Mouse (Mus musculus) kidney, adult 8-10 months (tissue): Measurements from ENCODE around the gene Hipk2.

Experiments
- DNase-seq, 2 experiments: peaks; one replicate each; pipeline ENCODE4 v3.0.0; 2022

The Hipk2 gene

DNA sequence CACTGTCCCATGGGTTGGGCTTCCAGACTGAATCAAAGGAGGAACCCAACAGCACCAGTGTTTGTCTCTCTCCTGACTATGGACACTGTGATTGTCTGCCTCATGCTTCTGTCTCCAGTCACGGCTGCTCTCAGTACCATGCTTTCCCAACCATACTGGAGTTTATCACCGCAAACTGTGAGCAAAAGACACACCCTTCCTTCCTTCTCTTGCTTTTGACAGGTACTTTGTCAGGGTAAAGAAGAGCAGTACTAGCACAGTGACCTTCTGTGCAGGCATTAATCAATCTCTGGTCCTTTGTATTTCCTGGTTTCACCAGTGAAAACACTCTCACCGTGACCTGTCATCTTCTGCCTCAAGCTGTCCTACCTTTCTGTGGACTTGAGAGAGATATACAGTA is 25.7 kb upstream of the Hipk2 start:
- DNase-seq = no peak

DNA sequence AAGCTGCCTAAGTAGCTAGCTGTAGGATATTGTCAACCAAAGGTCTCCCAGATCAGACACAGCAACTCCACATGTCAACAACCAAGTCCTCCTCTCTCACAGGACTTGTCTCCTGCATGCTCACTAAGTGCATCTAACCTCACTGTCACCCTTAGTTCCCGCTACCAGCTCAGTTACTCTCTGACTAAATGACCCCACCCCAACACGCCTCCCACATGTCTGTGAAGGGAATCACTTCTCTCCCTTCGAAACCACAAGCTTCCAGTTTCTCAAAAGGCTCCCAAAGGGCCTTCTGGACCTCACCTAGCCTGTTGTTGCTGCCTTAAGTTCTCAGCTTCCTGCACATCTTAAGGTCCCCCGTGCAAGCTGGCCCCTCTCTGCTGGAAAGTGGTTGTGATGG is 25.2 kb upstream of the Hipk2 start:
- DNase-seq = no peak

GRCm38 (mm10) chr6:38900479-38901126 is 24.6 kb upstream of the Hipk2 start:
- DNase-seq = no peak

DNA sequence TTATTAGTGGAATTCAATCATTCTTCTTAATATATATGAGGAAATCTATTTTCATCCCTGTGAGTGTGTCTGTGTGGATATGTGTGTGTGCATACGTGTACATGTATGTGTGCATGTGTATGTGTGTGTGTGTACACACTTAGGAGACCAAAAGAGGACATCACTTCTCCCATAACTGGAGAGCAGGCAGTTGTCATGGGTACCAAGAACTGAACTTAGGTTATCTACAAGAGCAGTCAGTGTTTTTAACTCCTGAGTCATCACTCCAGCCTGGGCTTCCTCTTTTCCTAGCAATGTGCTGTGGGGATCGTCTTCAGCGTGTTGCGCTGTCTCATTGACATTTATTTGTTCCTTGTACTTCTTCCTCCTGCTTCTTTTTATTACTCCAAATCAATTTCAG is 24.1 kb upstream of the Hipk2 start:
- no peak for DNase-seq

DNA sequence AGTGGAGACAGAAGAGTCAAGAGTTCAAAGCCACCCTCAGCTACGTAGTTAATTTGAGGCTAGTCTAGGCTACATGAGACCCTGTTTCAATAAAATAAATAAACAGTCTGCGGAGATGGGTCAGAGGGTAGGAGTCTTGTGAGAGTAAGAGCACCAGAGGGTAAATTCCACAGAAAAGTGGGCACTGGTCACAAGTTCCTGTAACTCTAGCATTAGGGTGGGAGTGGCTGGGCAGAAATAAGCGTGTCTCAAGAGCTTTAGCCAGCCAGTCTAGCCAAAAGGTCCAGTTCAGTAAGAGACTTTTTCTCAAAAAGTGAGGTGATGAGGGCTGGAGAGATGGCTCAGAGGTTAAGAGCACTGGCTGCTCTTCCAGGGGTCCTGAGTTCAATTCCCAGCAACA is 17.6 kb upstream of the Hipk2 start:
- no peak for DNase-seq

DNA sequence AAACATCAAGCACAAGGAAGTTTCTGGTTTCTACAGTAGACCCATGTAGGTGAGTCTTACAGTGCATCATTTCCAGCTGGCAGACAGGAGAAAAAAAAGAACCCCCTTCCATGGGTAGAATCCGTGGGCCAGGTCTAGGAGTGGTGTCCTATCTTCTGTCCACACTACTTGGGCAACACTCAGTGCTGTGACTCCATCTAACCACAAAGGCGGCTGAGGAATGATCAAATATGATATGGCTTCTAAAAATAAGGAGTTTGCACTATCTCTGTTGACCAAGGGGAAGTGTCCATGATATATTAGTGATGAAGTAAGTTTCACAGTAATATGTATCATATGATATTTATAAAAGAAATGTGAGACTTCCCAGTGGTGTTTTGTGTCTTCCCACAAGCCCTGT is 16.1 kb upstream of the Hipk2 start:
- DNase-seq = no peak

DNA sequence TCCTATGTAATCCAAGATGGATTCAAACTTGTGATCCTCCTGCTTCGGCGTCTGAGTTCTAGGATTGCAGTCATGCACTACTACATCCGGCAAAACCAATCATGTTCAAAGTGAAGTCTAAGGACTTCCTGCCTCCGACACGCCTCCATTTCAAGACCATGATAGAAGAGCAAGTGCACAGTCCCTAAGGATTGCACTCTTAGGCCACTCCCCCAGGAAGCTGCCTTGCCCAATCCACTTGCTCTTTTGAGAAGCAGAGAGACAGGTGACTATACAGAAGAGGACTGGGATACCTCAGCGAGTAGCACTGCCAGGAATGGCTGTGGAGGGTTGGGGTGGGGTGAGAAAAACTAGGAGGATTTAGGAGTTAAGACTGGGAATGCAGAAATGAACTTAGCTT is 13.2 kb upstream of the Hipk2 start:
- DNase-seq = no peak

DNA sequence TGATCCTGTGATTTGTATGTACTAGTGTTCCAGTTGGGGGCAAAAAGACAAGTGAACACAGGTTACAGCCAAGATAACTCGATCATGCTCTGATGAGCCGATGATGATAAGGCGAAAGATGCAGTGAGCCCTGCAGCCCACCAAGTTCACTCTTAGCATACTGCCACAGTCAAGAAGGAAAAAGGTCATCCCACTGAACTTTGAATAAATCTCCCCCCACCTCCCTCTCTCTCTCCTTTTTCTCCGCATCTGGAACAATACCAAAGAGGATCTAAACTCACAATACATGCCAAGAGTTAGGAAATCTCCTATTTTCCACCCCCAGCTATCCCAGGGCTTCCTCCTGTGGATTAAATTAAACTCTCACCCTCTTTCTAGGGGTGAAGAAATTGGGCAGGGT is 11.5 kb upstream of the Hipk2 start:
- DNase-seq = no peak

DNA sequence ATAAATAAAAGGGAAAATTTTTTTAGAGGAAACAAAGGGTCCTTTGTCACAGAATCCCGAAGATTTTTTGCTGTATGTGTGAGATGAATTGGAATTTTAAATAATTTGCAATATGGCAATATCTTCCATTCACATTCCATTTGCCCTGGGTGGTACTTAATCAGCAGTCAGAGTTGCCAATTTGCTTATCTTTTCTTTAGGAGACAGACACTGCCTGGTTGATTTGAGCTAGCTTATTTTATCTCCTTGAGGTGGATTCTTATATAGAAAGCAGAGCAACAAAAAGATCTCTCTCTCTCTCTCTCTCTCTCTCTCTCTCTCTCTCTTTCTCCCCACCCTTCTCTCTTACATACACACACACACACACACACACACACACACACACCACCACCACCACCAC is 9.2 kb upstream of the Hipk2 start:
- no peak for DNase-seq

DNA sequence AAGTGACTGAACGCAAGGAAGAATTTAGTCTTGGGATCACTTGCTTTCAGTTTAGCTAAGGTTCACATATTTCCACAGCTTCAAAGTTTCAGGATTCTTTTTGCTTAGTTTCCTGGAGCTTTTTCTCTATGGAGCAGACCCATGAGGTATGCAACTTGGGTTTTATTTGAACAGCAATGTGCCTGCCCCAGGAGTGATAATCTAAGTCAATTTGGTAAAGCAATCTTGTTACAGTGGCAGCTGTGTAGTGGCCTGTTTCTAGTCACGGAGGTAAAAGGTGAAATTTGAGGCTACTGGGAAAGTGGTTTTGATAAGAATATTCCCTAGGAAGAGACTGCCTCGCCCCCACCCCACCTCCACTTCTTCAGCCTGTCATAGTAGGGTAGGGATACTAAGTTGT is 8.5 kb upstream of the Hipk2 start:
- DNase-seq = no peak

DNA sequence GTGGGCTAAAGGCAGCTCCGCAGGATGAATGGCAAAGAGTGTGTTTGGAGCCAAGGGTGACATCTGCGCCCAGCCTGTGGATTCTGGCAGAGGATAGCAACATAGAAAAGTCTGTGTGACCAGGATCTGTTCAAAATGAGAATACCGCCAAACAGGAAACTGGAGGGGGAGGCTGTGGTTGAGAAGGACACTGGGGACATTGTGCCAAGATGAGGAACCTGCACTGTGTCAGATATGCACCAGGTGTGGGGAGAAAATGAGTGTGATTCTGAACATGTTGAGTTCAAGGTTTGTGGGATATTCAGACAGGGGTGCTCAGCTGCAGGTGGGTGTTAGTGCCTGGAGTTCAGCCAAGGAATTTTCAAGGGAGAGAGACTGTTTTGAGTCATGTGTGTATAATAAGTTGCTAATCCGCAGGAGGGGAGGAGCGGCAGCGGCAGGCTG is 6.8 kb upstream of the Hipk2 start:
- DNase-seq = no peak

GRCm38 (mm10) chr6:38881975-38882374 is 6.0 kb upstream of the Hipk2 start:
- no peak for DNase-seq

GRCm38 (mm10) chr6:38881468-38881867 is 5.5 kb upstream of the Hipk2 start:
- DNase-seq = peak in 1 of 2 experiments; percentile 38

- DNase-seq = no peak
These were observed 1.7 kb upstream of the Hipk2 start for GRCm38 (mm10) chr6:38877674-38878073.

DNA sequence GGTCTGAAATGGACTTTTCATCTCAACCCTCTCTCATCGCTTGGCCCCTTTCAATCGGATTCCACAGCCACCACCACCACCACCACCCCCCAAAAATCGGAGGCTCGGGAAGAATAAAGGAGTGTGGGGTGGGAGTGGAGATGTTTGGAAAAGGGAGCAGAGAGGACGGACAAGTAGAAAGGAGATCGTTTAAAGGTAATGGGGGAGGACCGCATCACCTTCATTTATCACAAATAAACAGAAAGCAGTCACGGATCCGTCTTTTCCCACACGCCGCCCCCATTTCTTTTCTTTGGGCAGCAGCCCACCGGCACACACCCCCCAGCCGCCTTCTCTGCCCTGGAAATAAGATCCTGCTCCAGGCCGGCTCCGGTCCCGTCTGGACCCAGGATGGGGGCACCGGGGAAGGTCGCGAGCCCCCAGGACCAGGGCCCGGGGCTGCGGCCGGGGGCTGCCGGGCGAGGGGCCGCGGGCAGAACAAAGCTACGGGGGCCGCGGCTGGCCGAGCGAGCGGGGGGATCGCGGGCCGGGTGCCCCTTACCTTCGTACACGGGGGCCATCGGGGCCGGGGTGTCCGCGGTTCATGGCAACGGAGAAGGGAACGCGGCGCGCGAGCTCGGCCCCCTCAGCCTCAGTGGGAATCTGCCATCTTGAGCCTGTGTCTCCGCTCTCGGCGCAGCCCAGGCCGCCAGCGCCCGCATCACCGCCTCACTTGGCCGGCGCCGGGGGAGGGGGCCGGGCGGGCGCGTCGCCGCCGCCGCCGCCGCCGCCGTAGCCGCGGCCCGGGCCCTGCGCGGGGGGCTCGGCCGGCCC is 501 bp downstream of the Hipk2 start, which contains the start of gene Tbxas1:
Gene Tbxas1 (plus strand): TSS at position 147 of the 813 bp plus-strand sequence.
- DNase-seq = peak; percentile 31

DNA sequence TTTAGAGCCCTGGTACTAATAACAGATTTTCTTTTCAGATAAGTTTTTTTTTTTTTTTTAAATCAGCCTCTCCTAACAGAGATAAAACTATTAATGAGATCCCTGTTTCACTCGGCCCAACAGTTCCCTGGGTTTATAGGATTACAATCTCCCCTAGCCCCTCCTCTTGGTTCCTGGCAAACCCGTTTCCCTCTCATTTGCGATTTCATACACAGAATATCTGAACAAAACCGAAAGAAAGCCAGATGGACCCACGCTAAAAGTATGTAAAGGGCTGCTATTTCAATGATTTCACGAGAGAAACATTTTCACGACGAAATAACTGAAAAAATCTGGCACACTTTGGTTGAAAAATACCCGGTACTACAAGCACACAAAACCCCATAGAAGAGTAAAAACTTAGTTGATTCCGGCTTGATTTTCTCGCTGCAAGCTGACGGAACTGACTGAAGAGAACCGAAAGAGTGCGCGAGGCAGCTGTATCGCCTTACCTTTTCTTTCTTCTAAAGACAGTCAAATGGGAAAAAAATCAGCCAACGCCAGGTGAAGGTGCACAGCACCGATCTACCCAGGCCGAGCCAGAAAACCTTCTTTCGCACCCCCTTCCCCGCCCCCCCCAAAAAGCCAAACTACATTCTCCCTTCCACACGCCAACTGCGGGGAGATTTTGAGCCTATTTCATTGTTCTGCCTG is 1.3 kb downstream of the Hipk2 start:
- no peak for DNase-seq

- DNase-seq = peak; percentile 68 to 80
These were observed 1.9 kb downstream of the Hipk2 start for GRCm38 (mm10) chr6:38874035-38874434.

DNA sequence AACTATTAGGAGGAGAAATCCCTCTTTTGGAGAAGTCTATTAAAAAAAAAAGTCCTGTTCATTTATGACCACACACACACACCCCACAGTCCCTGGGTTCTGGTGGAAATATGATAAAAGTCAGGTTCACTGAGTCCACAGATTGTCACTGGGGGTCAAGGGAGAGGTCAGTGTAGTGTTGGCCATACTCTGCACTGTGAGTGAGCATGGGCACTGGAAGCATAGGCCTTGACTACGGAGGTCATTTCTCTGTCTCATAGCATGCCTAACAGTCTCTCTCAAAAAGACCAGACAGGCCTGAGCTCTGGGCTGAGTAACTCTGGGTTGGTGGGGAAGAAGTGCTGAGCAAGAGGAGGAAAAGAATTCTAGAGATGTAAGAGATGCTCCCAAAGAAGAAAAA is 2.6 kb downstream of the Hipk2 start:
- no peak for DNase-seq

GRCm38 (mm10) chr6:38871051-38871450 is 4.9 kb downstream of the Hipk2 start:
- no peak for DNase-seq

DNA sequence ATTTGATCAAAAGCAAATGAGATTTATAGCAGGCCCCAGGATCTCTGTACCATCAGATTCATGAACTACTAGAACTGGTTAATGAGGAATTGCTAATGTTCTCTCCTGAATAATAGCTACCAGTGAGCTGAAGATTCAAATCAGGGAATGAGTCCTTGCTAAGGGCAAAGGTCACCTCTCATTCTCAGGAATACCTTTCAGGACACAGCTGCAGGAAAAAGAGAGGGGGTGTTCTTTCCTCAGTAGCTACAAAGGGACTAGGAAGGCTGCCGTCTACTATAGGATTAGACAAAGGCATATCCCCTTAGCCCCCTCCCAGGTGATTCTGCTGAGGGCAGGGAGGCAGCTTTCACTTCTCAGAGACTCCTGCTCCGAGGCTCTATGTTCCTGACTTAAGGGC is 5.9 kb downstream of the Hipk2 start:
- no peak for DNase-seq

DNA sequence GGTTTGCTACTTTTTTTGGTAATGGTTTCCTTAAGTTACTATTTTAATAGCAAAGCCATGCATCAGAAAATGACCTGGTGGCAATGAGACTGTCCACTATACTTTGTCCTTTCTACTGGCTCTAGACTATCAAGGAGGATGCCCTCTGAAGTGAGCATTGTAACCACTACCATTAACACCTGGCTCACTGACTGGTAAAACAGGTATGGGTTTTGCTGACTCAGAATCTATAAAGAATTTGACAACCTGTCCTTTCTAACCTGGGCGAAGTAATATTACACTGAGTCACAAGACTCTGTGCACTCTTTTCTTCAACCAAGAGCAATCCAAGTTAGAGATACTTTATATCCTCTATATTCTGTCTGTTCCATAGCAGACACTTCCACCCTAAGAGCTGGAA is 7.0 kb downstream of the Hipk2 start:
- no peak for DNase-seq

GRCm38 (mm10) chr6:38867291-38867690 is 8.7 kb downstream of the Hipk2 start:
- DNase-seq = no peak

DNA sequence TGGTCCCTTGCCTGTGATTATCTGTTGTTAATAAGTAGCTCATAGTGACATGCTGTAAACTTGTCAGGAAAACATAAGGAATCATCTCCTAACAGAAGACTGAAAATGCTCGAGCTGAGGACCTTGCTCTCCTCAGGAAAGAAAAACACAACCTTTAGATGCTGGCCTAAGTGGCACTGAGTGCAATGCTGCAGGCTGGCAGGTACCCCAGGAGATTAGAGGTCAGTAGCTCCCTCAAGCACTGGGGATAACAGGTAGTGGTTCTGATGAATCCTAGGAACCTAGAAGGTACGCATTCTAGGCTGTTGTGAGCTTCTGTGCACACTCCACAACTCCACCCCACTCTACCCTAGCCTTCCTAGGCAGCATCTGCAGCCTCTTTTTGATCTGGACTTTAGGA is 9.2 kb downstream of the Hipk2 start:
- DNase-seq = no peak

DNA sequence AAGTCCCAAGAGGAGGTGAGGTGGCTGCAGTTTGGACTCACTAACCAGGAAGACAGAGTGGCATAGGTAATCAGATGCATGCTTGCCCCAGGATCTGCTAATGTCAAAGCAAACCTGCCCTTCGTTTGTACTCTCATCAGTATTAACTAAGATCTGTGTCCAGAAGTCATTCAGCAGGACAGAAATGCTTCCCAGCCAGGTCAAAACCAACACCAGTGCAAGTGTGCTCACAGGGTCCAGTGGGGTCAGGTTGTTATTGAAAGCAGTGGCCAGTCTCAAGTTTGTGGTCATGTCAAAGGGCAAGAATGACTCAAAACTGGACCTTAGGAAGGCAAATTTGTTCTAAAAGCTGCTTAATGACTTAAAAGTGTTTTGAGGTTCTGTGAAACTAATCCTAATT is 9.6 kb downstream of the Hipk2 start:
- DNase-seq = peak; percentile 61 to 75
